Mouse (Mus musculus) gastrocnemius, postnatal 4 days (tissue): ENCODE results near the gene Cox19. TPM values are rescaled to one million over a fixed set of nuclear protein-coding genes. Genes with fewer than 3 reads are reported as not detected.
"Not testable (repeated sequence)": the region's sequence is repeated elsewhere in the genome, so short reads cannot be mapped to it uniquely, and the experiment has no call there.

Experiments used
- DNase-seq, 2 experiments: peaks; one replicate each; pipeline ENCODE4 v3.0.0; 2021 to 2022; ENCODE audit warnings: low spot score in 2 of 2, mixed read lengths in 2 of 2
- long read RNA-seq, 2 experiments: library from polyadenylated mRNA; stranded (forward); transcript quantifications; one replicate each; pipeline ENCODE4 v2.0.0; 2021
- total RNA-seq, 2 experiments: library from RNA; stranded (reverse); gene quantifications; 2 replicates each; pipeline ENCODE4 v1.2.3; 2021

Cox19 gene
- total RNA-seq, result 10 to 100 TPM; 58.0 to 61.4 TPM
- long read RNA-seq, experiment 1, transcript Cox19-201 (3 exons, 2,461 nt), result major isoform, 22 of 26 reads
- long read RNA-seq, experiment 1, partial matches to known transcripts, result 0 of 26 reads
- long read RNA-seq, experiment 1, other reads (novel, unspliced or antisense), result 4 of 26 reads
- long read RNA-seq, experiment 2, transcript Cox19-201 (3 exons, 2,461 nt), result major isoform, 27 of 38 reads
- long read RNA-seq, experiment 2, partial matches to known transcripts, result 0 of 38 reads
- long read RNA-seq, experiment 2, other reads (novel, unspliced or antisense), result 11 of 38 reads

DNA sequence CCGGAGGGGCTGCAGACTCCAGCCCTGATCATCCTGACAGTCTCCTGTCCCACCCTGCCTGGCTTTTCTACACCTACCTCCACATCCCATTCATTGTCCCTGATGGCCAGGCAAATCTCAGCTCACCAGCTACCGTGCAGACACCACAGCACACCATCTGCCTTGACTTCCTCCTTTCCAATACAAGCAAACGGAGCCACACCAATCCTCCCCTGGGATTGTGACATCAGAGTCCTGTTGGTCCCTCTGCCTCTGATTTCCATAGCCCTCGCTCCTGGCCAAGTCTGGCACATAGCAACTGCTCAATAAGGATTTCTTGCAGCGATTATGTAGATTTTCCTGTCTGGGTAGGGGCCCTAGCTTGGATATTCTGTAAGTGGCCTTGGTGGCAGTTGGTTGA lies at the start of gene Cox19:
Gene Cox19, minus strand, starts transcription at position 285 of the 400 bp plus-strand sequence.
- no peak for DNase-seq

DNA sequence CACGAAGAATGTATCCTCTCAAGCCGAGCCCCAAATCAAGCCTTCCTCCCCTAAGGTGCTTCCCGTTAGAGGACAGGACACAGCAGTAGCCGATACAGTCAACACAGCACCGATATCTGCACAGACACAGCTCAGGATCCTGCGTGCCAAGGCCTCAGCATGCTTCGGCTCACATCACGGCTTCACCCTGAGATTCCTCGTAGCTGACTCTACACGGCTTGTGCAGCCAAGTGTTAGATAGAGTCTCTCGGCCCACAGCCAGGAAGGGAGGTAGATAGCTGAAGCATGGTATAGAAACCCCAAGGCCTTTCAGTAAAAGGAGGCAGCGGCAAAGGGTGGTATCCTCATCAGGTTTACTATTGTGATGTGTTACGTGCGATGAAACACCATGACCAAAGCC lies 48.8 kb upstream of the Cox19 start:
- DNase-seq, result no peak

- no peak for DNase-seq
Observed at GRCm38 (mm10) chr5:139398786-139399185, 47.6 kb upstream of the Cox19 start.

DNA sequence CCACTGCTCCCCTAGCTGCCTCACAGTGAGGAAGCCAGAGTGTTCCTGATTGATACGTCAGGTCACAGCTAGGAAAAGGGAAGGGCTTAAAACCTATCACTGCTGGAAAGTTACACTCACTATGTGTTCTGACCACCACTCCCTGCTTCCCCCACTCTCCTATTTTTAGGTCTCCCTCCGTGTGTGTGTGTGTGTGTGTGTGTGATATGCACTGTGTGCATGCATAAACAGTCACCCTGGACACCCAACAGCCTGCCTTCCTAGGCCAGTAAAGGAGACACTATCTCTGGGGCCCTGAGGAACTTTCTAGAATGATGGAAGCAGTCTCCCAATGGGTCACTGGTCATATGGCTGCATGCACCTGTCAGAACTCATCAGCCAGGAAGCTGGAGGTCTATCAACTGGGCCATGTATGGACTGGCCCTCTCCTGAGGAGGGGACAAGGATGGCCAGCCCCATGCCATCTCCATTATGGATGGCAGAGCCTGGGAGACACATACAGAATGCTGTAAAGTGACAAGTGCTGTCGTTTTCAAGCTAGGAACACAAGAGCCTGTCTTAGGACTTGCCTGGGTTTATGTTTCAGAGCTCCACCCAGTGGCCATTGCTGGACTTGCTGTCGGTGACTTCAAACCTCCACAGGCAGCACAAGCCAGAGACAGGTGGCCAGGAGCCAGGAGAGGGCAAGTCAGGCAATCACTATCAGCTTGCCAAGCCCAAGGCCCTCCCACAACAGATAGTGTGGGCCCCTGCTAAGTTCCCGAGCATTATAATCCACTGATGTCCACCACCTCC lies 46.9 kb upstream of the Cox19 start:
- DNase-seq, result peak; percentile 84 to 95

DNA sequence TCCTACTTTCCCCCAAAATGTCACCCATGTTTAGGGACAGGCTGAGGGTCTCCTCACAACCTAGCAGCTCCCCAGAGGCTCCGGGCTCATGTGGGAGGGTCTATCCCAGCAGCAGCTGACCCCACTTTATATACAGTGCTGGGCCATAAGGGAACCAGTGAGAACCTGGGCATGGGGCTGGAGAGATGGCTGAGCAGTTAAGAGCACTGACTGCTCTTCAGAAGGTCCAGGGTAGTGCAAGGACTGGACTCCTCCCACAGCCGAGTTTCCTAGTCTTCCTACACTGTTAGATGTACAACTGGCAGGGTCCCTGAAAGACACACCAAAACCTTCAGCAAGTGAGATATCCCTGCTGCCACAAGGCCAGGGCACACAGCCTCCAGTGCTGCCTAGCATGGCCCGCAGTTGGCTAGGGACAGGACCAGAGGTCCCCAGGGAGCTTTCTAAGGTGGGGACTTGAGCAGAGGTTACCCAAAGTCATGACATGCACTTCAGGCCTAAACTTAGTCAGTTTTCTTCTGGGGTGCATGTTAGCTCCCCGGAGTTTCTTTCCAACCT lies 46.2 kb upstream of the Cox19 start:
- DNase-seq, result no peak

DNA sequence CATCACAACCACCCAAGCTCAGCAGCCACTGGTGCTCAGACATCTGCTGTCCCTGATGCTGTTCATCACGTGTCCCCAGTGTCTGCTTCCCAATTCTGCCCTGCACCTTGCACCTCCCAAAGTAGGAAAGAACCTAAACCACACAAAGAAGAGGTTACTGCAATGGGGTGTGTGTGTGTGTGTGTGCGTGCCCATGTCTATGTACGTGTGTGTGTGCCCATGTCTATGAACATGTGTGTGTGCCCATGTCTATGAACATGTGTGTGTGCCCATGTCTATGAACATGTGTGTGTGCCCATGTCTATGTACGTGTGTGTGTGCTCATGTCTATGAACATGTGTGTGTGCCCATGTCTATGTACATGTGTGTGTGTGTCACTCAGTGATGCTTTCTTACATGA lies 44.3 kb upstream of the Cox19 start:
- DNase-seq, result no peak

- no peak for DNase-seq
Observed at GRCm38 (mm10) chr5:139394399-139394798, 43.2 kb upstream of the Cox19 start.

DNA sequence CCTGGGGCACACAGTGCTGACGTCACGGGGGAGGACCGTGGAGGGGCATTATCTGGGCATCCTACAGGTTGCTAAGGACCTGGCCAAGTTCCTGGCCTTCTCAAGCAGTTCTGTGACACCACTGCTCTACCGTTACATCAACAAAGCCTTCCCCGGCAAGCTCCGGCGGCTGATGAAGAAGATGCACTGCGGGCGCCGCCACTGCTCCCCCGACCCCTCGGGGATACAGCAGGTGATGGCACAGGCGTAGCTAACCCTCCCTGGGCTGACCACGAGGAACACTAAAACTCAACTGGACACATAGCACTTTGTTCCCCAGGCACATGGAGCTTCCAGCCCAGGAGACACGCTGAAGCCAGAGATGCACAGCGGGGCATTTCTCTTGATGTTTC lies 42.0 kb upstream of the Cox19 start:
- no peak for DNase-seq

GRCm38 (mm10) chr5:139392219-139393196 lies 41.3 kb upstream of the Cox19 start:
- DNase-seq, result no peak

DNA sequence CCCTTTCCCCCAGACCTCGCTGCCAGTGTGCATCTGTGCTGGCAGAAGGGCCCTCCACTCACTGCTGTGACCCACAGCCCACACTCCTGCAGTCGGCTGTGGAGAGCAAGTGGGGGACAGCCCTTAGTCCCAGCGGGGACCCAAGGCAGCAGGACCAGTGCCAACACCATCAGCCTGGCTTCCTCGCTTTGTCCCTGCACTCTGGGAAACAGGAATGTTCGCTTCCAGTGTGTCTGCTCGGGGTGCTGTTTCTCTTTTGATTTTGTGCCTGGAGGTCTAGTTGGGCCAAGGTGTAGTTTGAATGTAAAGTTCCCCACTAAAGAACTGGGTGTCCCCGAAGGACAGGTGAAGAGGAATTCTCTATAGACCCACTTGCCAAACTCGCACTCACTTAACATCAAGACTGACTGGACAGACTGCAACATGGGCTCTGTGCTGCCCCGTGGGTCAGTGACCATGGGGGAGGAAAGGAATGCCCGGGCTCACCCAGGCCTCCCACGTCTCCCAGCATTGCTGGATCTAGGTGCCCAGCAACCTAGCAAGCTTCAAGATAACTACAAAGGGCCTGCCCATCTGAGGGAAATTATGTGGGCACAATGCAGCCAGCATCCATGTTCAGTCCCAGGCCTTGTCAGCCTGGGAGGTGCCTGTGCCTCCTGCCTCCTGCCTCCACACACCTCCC lies 40.2 kb upstream of the Cox19 start:
- no peak for DNase-seq

- DNase-seq, result not testable (repeated sequence)
Observed at GRCm38 (mm10) chr5:139390324-139391119, 39.3 kb upstream of the Cox19 start.

DNA sequence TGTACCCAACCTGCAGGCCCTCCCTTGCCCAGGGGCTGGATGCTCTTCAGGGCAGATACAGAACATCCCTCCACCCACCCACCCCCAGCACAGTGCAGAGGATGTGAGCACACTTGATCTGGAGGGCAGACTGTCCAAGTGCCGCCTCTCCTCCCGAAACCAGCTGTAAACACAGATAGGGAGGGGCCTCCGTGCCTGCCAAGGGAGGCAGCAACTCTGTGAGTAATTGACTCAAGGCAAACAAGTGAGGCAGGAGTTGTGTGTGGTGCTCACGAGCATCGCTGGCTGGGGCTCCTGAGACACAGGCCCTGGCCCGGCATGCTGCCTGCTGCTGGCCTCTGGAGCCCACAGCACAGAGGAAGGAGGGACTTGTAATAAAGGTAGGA lies 38.5 kb upstream of the Cox19 start:
- peak; percentile 43 to 66 for DNase-seq

- peak in 1 of 2 experiments; percentile 59 for DNase-seq
Observed at GRCm38 (mm10) chr5:139388694-139389675, 37.8 kb upstream of the Cox19 start.

DNA sequence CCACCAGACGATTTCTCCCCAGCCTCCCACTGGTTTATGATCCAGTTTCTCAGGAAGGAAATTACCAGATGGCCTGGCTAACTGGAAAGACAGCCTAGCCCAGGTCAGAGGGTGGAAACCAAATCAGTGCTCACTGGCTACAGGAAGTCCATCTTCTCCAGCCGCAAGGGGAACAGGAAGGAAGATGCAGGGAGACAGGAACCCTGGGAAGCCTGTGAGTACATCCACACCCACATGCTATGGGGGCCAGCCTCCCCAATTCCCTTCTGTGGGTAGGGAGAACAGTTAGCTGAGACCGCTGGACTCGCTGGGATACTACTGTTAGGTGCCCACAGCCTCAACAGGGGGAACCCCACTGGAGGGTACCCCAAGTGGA lies 37.0 kb upstream of the Cox19 start:
- DNase-seq, result no peak

DNA sequence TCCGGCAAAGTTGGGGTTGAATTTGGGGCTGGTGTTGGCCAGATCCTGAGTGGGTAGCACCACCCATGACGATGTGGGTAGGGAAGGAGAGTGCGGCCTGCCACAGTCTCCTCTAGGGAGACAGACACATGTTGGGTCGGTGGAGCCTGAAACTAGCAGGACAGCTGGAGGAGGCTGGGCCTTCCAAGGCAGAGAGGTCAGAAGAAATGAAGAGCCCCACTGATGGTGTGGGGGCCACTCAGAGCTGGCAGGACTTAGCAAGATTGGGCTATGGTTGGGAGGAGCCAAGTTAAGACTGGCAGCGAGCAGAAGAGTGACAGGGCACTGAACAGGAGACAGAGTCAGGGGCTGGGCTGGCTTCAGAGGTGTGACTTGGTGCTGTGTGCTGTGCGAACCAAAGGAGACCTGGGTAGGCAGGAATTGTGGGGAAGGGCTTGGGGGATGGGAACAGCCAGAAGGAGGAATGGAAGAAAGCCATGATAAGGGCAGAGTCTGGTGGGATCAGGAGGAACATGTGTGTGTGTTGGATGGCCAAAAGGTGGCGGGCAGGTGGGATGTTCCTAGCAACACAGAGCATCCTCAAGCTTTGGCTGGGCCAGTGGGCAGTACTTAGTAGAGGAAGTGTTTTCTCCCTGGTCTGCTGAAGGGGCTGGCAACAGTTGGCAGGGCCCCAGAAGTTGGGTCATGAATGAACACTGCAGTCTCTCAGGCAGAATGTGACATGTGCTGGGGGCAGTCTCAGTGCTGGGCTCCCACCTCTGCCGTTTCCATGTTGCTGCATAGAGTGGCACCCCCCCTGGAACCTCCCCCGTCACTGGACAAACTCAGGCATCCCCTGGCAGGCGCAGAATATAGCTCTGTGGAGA lies 36.3 kb upstream of the Cox19 start:
- DNase-seq, result peak in 1 of 2 experiments; percentile 51

DNA sequence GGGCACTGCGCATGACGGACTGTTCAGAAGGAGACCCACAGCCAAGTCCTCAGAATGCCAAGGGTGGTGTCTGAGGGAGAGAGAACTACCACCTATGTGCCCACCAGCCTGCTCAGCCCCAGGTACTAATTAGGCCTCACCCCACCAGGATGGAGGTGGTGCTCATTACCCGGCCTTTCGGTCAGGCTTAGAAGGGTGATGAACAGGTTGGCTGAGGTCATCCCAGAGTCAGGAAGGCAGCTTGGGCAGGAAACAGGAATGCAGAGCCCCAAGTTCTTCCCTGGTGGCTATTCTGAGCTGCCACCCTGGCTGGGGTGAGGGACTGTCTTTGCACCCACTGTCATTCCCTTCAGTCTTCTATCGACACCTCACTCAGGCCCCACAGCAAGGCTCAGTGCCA lies 34.8 kb upstream of the Cox19 start:
- DNase-seq, result no peak

DNA sequence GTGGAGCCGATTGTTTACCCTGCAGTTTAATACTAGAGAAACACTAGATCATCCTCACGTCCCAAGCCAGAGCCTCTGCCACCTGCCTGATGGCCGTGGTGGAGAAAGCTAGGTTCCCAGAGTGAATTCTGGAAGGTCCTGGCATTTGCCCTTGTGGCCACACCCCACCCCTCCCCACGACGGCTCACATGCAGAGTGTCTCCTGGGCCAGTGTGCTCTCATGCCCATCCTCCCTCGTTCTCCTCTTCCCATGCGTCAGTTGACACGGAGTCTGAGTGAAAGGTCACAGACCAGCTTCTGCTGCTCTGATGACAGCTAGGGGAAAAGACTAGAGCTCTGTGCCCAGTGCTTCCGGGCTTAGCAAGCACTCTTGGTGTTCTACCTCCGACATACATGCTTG lies 33.3 kb upstream of the Cox19 start:
- DNase-seq, result no peak

GRCm38 (mm10) chr5:139383234-139383633 lies 32.0 kb upstream of the Cox19 start:
- no peak for DNase-seq
